Mouse (Mus musculus): Measurements from ENCODE around the gene Micall1.

Gene Micall1

GRCm38 (mm10) chr15:79097611-79098025 is 11.1 kb upstream of the Micall1 start:
- DNase-seq: no peak

- no peak for DNase-seq
These were observed 10.5 kb upstream of the Micall1 start for GRCm38 (mm10) chr15:79098220-79098619.

GRCm38 (mm10) chr15:79098868-79099267 is 9.8 kb upstream of the Micall1 start:
- DNase-seq: no peak

GRCm38 (mm10) chr15:79099456-79099855 is 9.2 kb upstream of the Micall1 start:
- no peak for DNase-seq

DNA sequence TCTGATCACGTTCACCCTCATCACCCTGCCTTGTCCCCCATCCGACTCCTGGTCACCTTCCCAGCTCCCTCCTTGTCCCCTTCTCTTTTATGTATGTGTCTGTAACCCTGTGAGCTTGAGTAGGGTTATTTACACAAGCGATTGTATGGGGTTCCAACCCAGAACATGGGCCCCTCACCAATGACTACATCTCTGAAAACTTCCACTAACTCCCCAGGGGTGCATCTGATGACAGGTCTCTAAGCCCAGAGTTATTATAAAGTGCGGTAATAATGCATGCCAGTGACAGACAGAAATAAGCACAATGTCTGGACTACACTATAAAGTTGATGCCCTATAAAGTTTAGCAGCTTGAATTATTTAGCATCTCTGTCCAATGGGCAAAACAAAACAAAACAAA is 8.3 kb upstream of the Micall1 start:
- no peak for DNase-seq

- no peak for DNase-seq
These were observed 7.2 kb upstream of the Micall1 start for GRCm38 (mm10) chr15:79101531-79101930.

DNA sequence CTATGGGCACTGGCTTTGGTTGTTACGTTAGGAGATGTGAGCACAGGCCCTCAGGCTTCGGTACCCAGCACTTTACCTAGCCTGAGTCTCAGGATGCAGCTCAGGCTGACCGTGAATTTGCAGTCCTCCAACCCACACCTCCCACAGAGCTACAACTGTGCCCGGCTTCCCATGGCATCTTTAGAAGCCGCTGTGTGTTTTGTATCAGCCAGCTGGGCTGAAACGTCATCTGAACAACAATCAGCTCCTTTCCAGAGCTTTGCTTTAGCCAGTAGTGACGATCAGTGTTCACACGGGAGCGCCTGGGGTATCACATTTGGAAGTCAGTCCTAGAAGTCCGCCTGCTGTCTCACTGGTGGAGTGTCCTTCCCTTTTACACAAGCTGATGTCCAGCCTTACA is 5.4 kb upstream of the Micall1 start:
- DNase-seq: no peak

GRCm38 (mm10) chr15:79105804-79106203 is 2.9 kb upstream of the Micall1 start:
- DNase-seq: no peak

- no peak for DNase-seq
These were observed 732 bp upstream of the Micall1 start for GRCm38 (mm10) chr15:79107966-79108365.

DNA sequence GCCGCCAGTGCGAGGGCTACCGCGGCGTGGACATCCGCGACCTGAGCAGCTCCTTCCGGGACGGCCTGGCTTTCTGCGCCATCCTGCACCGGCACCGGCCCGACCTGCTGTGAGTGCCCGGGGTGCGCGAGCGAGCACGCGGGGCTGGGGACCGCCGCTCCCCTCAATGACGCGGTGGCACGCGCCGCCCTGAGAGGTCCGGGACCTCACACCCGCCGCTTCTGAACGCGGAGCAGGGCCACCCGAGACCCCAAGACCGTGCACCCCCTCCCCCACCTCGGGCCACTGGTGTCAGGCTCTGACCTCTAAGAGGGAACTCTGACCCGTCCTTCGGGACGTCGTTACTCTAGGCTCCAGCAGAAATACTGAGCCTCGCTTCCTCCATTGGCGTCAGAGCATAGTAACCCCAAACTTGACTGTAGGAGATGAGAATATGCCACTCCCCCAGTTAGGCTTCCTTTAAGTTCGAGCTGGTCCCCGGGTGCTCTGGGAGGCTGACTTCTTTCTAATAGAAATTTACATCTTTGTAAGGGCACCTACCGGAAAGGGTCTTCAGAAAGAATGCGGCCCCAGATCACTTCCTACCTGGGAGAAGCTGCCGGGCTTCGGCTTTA is 730 bp downstream of the Micall1 start:
- DNase-seq: no peak

- DNase-seq: no peak
These were observed 1.3 kb downstream of the Micall1 start for GRCm38 (mm10) chr15:79110031-79110430.

DNA sequence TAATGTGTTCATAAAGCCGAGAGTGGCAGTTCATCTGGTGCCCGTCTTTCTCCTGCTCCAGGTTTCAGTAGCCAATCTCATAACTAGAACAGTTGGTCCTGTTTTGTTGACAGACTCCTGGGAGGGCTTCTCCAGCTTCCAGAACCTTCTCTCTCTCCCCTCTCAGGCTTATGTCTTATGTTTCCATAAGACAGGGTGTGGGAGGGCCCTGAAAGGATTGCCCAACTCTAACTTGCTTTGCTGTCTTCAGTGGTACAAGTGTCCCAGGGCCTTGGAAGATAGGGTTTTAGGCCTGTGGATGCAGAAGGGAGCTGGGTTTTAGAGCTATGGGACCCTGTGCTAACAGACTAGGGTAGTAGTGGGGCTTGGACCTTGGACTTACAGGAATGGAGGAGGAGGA is 1.8 kb downstream of the Micall1 start:
- DNase-seq: no peak

DNA sequence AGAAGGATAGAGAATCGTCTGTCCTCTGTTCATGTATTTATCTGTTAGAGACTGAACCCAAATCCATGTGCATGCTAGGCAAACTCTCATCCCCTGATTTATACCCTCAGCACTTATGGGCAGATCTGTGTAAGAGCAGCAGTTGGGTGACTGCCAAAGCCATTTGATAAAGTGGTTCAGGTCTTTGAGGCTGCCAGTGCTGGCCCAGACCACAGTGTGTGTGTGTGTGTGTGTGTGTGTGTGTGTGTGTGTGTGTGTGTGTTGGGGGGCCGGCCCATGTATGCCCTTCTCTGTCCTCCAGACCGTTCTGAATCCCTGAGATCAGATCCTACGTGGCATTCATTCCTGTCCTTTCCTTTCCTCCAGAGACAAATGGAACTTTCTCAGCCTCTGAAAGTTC is 3.1 kb downstream of the Micall1 start:
- DNase-seq: no peak

DNA sequence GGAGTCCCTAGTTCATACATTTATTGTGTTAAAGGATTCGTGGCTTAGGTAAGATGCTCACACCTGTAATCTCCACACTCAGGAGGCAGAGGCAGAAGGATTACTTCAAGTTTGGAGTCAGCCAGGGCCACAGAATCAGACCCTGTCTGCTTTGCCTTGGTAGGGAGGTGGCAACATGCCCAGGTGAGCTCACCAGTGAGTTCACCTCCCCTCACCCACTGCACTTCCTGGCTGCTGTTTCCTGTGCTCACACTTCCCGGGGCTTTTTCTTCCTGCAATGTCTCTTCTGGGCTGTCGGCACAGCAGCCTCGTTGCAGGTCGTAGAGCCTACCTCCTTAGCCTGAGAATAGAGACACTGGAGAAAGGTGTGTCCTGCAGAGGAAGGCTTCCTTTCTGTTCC is 6.6 kb downstream of the Micall1 start:
- DNase-seq: no peak

- no peak for DNase-seq
These were observed 10.8 kb downstream of the Micall1 start for GRCm38 (mm10) chr15:79119491-79119890.

GRCm38 (mm10) chr15:79122119-79122518 is 13.4 kb downstream of the Micall1 start:
- DNase-seq: no peak

- no peak for DNase-seq
These were observed 13.8 kb downstream of the Micall1 start for GRCm38 (mm10) chr15:79122546-79122945.

DNA sequence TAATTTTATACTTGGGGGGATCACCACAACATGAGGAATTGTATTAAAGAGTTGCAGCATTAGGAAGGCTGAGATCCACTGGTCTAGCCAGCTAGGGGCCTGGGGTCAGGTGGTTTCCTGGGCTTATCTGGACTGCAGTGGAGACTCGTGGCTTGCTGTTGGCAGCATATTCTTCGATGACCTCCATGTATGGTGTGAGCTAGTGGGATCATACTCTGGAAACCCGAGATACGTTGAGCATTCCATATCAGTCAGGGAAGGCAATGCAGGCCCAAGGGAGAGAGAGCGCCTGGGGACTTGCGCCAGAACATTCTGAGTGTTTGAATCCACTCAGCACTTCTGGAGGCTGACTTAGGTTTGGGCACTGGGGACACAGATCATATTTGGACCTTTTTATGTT is 15.1 kb downstream of the Micall1 start:
- no peak for DNase-seq

DNA sequence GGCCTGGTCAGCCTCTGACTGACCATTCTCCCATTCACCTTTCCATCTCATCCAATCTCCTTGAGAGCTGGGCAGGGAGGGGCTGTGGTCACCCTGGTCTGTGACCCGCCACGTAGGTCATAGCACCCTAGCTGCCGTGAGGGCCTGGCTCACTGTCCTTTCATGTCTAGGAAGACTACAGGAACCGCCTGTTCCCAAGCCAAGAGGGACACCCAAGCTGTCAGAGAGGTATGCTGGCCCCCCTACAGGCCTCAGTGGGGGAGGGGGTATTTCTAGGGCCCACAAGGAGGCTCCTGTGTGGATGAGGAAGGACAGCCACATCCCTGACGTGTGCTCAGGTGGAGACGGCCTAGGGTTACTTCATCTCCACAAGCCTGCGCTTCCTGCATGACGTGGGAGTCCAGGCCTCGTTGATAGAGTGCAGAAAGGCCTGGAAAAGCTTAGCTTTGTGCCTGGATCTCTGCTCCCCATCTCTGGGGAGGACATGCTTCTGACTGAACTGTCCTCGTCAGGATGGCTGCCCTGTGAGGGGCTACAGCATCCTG is 15.7 kb downstream of the Micall1 start:
- DNase-seq: no peak

DNA sequence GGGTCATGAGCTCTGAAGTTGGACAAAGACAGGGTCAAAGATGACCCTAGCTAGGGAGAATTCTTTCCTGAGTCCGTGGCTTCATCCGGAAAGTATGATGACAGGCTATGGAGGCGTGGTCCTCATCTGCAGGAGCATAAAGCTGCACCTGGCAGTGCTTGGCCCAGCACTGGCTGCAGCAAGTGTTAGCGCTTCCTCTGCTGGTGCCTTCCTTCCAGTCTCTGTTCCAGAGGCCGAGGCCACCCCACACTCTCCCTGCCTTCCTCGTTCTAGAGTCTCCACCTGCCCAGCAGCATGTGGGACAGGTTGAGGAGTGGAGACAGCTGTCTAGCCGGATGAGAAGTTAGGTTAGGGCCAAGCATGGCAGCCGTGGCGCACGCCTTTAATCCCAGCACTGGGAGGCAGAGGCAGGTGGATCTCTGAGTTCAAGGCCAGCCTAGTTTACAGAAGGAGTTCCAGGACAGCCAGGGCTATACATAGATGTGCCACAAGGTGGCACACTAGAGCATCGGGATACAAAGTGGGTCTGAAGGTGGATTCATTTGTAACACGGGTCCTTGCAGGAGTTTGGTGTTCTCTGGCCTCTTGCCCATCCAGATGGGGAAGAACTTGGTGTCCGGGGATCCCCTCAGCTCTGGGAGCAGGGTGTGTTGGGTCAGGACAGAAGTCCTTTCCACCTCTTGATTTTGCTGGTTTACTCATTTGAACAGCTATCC is 17.7 kb downstream of the Micall1 start:
- DNase-seq: peak; percentile 53

- DNase-seq: no peak
These were observed 18.4 kb downstream of the Micall1 start for GRCm38 (mm10) chr15:79127101-79127500.

GRCm38 (mm10) chr15:79128208-79128607 is 19.5 kb downstream of the Micall1 start:
- DNase-seq: no peak

GRCm38 (mm10) chr15:79129311-79129710 is 20.6 kb downstream of the Micall1 start:
- DNase-seq: no peak

GRCm38 (mm10) chr15:79130782-79131181 is 22.1 kb downstream of the Micall1 start:
- DNase-seq: no peak

GRCm38 (mm10) chr15:79131442-79131841 is 22.7 kb downstream of the Micall1 start:
- DNase-seq: peak; percentile 88
